Mouse (Mus musculus): ENCODE measurements around the gene Gpha2. TPM values are rescaled to one million over a fixed set of nuclear protein-coding genes. Genes with fewer than 3 reads are reported as not detected.

Gene Gpha2
- polyA plus RNA-seq (2012; rRNA removed): 0.11 TPM in 1 of 2 replicates, not detected in the other

DNA sequence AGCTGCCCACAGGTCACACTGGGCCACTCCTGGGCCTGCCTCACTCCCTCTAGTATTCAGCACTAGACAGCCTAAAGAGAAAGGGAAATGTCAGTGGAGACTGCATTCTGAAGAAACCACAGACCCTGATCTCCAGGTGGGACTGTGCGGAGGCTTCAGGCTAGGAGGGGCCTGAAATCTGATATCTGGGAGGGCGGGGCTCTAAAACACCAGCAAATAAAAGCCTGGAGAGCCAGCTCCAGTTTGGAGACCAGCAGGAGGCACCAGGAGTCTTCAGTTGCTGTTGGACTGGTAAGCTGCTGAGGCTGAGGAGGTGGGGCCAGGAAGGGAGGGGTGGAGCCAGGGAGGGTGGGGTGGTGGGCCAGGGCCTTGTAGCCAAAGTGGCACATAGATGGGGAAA lies at the start of gene Gpha2:
Gene Gpha2 (plus strand): TSS at position 246 of the 400 bp plus-strand sequence.

DNA sequence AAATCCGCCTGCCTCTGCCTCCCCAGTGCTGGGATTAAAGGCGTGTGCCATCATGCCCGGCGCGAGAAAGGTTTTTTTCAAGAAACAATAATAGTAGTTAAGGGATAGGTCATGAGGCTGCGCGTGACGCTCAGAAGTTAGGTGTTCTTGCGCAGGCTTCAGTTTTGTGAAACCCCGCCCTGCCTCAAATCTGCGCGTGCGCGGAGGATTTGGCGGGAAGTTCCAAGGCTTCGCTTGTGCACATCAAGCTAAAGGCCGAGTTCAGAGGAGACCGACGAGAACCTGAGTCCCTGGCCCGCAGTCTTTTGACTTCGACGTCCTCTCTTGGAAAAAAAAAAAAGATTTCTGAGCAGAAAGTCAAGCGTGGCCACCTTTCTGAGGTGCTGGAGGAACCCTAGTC lies 42.0 kb upstream of the Gpha2 start, which contains the start of gene Majin:
Gene Majin (plus strand): TSS at position 258 of the 400 bp plus-strand sequence.

DNA sequence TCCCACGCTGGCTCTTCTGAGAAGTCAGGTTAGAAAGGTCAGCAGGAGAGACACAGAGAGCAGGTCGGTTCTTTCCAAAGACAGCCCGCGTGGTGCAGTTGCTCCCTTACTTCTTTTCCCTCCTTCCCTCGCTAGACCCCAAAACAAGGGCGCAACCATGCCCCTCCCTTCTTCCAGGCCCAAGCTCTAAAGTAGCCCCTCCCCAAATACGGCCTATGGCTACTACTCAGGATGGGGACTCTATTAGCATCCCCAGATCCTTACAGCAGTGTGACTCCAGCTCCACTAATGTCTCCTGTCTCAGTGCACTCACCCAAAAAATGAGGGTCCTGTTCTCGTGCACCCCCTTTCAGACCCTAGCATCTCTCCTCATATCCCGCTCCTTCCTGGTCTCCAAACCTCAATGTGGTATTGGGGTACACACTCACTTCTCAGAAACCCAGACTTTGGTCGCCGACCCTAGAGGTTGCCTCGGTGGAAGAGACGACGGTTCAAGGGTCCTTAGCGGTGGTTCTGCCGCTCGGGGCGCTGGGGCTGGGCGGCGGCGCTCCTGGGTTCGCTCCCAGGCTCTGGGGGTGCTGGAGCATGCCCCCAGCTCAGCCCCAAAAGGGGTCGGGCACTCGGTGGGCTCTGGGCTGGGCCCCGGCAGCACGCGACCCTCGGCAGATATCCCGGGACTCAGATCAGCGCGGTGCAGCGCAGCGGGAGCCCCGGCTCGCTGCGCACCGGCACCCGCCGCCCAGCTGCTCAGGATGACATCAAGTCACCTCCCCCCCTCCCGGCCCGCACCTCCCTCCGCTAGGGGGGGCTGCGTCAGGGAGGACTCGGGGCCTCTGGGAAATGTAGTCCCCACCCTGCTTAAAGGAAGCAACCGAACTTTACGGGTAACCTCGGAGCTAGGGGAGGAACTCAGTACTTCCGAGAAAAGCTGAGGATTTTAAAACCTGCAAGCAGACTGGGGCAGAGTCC lies 9.2 kb downstream of the Gpha2 start, which contains the start of gene Ppp2r5b:
Gene Ppp2r5b (minus strand): TSS at position 789 of the 969 bp plus-strand sequence.

DNA sequence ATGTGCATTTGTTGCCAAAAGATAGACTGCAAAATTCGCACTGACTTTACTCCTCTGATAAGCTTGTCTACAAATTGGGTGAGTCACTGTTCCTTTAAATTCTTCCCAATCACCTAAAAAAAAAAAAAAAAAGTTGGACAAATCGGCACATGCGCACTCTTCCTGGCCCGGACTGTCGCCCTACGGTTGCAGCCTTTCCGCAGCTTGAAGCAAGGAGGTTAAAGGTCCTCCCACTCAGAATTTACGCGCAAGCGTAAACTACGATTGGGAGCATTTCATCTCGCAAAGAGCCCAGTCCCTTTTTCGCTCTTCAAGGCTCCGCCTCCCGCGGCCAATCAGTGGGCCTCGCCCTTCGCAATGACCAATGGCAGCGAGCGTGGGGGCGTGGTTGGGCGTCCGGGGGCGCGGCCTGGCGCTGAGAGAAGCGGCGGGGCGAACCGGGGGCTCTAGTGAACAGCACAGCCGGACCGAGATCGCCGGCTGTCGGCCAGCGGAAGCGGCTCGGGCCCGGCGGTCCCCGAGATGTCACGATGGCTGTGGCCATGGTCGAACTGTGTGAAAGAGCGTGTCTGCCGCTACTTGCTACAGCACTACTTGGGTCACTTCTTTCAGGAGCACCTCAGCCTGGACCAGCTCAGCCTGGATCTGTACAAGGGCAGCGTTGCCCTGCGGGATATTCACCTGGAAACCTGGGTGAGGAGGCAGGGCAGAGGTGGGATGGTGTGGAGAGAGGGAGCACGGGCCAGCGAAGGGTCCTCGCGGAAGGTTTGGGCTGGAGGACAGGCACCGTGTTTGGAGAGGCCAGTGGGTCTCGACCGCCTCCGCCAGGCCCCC lies 15.3 kb downstream of the Gpha2 start, which contains the start of gene Atg2a:
Gene Atg2a (plus strand): TSS at position 395 of the 834 bp plus-strand sequence.

DNA sequence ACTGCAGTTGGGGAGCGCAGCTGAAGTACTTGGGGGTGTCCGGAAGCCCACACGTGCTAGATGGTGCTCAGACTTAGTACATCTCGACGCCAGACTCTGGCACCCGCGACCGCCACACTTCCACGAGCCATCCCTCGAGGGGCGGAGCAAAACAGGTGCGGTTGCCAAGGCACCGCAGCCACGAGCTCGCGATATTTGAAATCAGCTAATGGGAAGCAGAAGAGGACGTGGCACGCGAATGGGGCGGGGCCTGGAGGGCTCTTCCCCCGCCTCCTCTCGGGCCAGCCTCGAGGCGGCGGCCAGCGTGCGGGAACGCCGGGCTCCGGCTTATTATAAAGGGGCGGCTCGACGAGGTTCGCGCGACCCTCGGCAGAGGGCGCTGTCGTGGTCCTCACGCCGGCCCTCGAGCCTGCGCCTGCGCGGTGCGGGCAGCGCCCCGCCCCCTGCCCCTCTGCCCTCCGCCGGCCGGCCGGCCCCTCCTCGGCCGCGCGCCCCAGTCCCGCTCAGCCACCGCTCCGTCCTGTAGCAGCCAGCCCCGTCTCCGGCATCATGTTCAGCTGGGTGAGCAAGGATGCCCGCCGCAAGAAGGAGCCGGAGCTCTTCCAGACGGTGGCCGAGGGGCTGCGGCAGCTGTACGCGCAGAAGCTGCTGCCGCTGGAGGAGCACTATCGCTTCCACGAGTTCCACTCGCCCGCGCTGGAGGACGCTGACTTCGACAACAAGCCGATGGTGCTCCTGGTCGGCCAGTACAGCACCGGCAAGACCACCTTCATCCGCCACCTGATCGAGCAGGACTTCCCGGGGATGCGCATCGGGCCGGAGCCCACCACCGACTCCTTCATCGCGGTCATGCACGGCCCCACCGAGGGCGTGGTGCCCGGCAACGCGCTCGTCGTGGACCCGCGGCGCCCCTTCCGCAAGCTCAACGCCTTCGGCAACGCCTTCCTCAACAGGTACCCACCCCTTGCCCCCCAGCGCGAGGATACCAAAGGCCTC lies 50.5 kb downstream of the Gpha2 start, which contains the start of gene Ehd1:
Gene Ehd1 (plus strand): TSS at position 300 of the 996 bp plus-strand sequence.

Other genes with a start within 250 kb of the Gpha2 start
- gene Slc22a20, start 240.2 kb upstream of the Gpha2 start, polyA plus RNA-seq (2012; rRNA removed): not detected in 2 replicates
- 8.7 and 8.9 TPM in 2 replicates for gene Capn1, start 210.5 kb upstream of the Gpha2 start, polyA plus RNA-seq (2012; rRNA removed)
- gene Syvn1, start 179.8 kb upstream of the Gpha2 start, polyA plus RNA-seq (2012; rRNA removed): 19.9 and 20.2 TPM in 2 replicates
- gene Mrpl49, start 168.6 kb upstream of the Gpha2 start, polyA plus RNA-seq (2012; rRNA removed): 44.9 and 46.3 TPM in 2 replicates
- 1,265 and 1,281 TPM in 2 replicates for gene Fau, start 168.5 kb upstream of the Gpha2 start, polyA plus RNA-seq (2012; rRNA removed)
- gene Znhit2, start 165.2 kb upstream of the Gpha2 start, polyA plus RNA-seq (2012; rRNA removed): 31.8 and 33.0 TPM in 2 replicates
- 99.6 and 104 TPM in 2 replicates for gene Tm7sf2, start 158.0 kb upstream of the Gpha2 start, polyA plus RNA-seq (2012; rRNA removed)
- gene Vps51, start 149.1 kb upstream of the Gpha2 start, polyA plus RNA-seq (2012; rRNA removed): 87.7 and 91.1 TPM in 2 replicates
- gene Tmem262, start 146.3 kb upstream of the Gpha2 start, polyA plus RNA-seq (2012; rRNA removed): 0.17 TPM in 1 of 2 replicates, not detected in the other
- gene Gm28374, start 144.1 kb upstream of the Gpha2 start, polyA plus RNA-seq (2012; rRNA removed): 1.5 and 1.6 TPM in 2 replicates
- gene Zfpl1, start 141.4 kb upstream of the Gpha2 start, polyA plus RNA-seq (2012; rRNA removed): 86.3 and 98.7 TPM in 2 replicates
- gene Cdca5, start 141.4 kb upstream of the Gpha2 start, polyA plus RNA-seq (2012; rRNA removed): 4.4 and 4.7 TPM in 2 replicates
- gene AC131692.1, start 132.0 kb upstream of the Gpha2 start, polyA plus RNA-seq (2012; rRNA removed): 0.09 and 0.18 TPM in 2 replicates
- 0.59 and 0.63 TPM in 2 replicates for gene Naaladl1, start 120.6 kb upstream of the Gpha2 start, polyA plus RNA-seq (2012; rRNA removed)
- gene Sac3d1, start 107.7 kb upstream of the Gpha2 start, polyA plus RNA-seq (2012; rRNA removed): 51.8 and 53.5 TPM in 2 replicates
- 55.8 and 56.8 TPM in 2 replicates for gene Snx15, start 98.1 kb upstream of the Gpha2 start, polyA plus RNA-seq (2012; rRNA removed)
- 0.15 TPM in 1 of 2 replicates, not detected in the other for gene Batf2, start 85.4 kb upstream of the Gpha2 start, polyA plus RNA-seq (2012; rRNA removed)
- 107 and 108 TPM in 2 replicates for gene Arl2, start 84.8 kb upstream of the Gpha2 start, polyA plus RNA-seq (2012; rRNA removed)
- 0.05 TPM in 1 of 2 replicates, not detected in the other for gene Majin, start 42.0 kb upstream of the Gpha2 start, polyA plus RNA-seq (2012; rRNA removed)
- gene Ppp2r5b, start 9.5 kb downstream of the Gpha2 start, polyA plus RNA-seq (2012; rRNA removed): 152 TPM in 2 replicates
- gene Atg2a, start 15.3 kb downstream of the Gpha2 start, polyA plus RNA-seq (2012; rRNA removed): 17.8 and 20.5 TPM in 2 replicates
- gene Ehd1, start 50.3 kb downstream of the Gpha2 start, polyA plus RNA-seq (2012; rRNA removed): 147 and 154 TPM in 2 replicates
- gene Cdc42bpg, start 80.1 kb downstream of the Gpha2 start, polyA plus RNA-seq (2012; rRNA removed): 3.8 and 3.9 TPM in 2 replicates
- gene Men1, start 108.6 kb downstream of the Gpha2 start, polyA plus RNA-seq (2012; rRNA removed): 94.3 and 100.0 TPM in 2 replicates
- gene Map4k2, start 114.8 kb downstream of the Gpha2 start, polyA plus RNA-seq (2012; rRNA removed): 137 and 144 TPM in 2 replicates
- 105 and 134 TPM in 2 replicates for gene Sf1, start 137.3 kb downstream of the Gpha2 start, polyA plus RNA-seq (2012; rRNA removed)
- gene Pygm, start 158.0 kb downstream of the Gpha2 start, polyA plus RNA-seq (2012; rRNA removed): 4.8 and 13.2 TPM in 2 replicates
- 182 and 184 TPM in 2 replicates for gene Rasgrp2, start 173.0 kb downstream of the Gpha2 start, polyA plus RNA-seq (2012; rRNA removed)
- 226 and 258 TPM in 2 replicates for gene Nrxn2, start 192.4 kb downstream of the Gpha2 start, polyA plus RNA-seq (2012; rRNA removed)